Mouse (Mus musculus): ENCODE measurements around the gene Psma5. TPM values are rescaled to one million over a fixed set of nuclear protein-coding genes. Genes with fewer than 3 reads are reported as not detected.
"Not testable (repeated sequence)": the region's sequence is repeated elsewhere in the genome, so short reads cannot be mapped to it uniquely, and the experiment has no call there.

Gene Psma5
- total RNA-seq, 2 experiments from 2014 or later: 79.4 to 84.3 TPM

DNA sequence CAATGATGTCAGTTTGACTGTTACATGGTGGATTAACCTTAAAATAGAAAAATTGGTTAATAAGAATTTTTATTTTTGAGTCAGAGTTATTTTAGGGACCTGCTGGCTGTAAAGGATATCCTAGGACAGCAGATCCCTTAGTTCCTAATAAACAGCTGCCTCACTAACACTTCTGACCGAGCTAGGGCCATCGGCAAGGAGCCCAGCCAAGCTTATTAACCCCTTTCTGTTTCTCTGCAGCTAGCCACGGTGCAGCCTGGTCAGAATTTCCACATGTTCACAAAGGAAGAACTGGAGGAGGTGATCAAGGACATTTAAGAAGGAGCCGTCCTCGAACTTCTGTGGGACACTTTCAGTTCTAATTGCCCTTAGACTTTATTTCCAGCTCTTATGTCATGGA lies 22.8 kb downstream of the Psma5 start:
- DNase-seq (ENCODE audit: low spot score in 2 of 2): not testable (repeated sequence)

DNA sequence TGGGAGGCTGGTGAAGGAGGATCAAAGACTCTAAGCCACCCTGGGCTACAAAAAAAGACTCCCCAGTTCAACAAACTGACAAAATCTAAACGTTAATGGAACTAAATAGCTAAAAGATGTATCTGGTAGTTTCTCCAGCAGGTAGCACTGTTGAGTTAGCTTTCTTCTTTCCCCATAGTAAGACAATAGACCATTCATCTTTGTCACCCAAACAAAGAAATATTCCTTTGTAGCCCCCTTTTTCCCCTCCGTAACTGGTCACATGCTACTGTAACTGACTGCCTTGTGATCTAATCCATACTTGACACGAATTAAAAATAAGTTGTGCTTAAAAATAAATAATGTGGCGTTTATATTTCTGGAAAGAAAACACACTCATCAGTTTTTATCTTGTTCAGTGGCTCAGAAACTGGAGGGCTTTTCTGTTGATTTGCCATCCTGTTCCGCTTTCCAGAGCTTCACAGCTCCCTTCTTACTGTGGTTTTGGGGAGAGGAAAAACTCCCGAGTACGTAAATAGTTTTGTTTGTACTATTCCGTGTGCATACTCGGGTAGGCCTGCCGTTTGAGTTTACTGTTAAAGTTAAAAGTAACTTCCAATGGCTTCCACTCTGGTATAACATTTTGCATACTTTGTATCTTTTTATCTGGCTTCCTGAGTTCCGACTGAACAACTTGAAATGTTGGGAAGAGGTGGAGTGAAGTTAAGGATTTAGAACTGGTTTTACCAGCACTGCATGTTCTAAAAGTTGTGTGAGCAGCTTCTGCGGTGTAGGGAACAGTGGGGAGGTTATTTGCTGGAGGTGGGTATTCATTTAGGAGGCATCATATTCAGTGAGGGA lies 25.9 kb downstream of the Psma5 start:
- DNase-seq (ENCODE audit: low spot score in 2 of 2): no peak

DNA sequence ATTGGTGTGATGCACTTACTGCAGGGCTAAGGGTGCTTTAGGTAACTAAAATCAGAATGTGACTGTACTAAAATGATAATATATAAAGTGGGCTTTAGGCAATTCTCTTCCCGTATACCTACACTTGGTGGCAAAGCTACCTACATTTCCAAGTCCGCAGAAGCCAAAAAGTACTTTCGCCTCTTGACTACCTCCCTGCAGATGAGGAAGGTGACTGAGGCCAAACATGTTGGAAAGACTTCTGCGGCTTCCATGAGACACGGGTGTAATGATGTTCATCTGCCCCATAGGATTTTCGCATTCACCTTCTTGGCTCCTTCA lies 26.5 kb downstream of the Psma5 start:
- no peak for DNase-seq (ENCODE audit: low spot score in 2 of 2)

DNA sequence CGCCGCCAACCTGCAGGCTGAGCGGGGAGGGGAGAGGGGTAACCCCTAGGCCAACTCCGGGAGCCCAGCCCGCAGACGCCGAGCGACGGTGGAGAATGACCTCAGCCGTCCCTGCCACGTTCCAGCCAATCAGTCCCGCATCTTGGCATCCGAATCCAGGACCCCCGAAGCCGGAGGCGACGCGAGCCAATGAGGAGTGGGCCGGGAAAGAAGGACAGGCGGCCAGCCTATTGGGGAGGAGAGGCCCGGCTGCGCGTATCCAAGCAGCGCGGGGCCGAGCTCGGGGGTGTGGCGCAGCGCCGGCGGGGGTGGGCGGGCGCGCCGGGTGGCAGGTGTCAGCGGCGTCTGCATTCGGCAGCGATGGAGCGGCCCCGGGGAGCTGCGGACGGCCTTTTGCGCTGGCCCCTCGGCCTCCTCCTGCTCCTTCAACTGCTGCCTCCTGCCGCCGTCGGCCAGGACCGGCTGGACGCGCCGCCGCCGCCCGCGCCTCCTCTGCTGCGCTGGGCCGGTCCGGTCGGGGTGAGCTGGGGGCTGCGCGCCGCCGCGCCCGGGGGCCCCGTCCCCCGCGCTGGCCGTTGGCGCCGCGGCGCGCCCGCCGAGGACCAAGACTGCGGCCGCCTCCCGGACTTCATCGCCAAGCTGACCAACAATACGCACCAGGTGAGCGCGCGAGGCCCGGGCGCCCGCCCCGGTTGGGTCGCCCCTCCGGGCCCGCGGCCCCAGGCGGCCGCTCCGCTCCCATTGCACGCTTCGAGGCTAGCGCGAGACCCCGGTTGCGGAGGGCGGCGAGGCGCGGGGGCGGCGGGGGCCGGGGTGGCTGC lies 27.3 kb downstream of the Psma5 start, which contains the start of gene Sort1:
Sort1 (plus strand) TSS at position 302 of the 821 bp plus-strand sequence.
- DNase-seq (ENCODE audit: low spot score in 2 of 2): peak; percentile 79

DNA sequence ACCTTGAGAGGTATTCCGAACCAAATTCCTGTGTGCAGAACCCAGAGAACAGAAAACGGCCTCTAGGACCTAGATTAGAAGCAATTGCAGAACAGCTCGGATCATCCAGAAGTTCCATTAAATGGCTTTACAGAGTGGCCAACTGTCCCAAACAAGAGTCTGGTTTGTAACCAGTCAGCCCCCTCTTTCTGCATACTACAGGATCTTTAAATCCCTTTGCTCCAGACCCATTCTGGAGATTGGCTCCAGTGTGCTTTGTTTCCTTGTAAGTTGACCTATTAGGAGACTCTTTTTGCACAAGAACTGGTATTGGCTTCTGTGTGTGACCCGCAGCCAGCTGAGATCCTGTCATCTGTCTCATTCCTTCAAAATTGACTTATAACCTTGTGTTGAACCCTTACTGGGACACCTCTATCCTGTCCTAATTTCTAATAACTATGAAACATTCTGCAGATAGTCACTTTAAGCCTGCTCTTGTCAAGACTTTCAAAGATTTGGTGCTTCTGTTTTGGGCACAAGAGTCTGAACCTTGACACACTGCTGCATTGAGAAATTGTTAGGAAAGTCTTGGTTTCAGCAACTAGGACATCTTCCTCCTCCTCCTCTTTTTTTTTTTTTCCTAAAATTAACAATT lies 28.5 kb downstream of the Psma5 start:
- DNase-seq (ENCODE audit: low spot score in 2 of 2): no peak

DNA sequence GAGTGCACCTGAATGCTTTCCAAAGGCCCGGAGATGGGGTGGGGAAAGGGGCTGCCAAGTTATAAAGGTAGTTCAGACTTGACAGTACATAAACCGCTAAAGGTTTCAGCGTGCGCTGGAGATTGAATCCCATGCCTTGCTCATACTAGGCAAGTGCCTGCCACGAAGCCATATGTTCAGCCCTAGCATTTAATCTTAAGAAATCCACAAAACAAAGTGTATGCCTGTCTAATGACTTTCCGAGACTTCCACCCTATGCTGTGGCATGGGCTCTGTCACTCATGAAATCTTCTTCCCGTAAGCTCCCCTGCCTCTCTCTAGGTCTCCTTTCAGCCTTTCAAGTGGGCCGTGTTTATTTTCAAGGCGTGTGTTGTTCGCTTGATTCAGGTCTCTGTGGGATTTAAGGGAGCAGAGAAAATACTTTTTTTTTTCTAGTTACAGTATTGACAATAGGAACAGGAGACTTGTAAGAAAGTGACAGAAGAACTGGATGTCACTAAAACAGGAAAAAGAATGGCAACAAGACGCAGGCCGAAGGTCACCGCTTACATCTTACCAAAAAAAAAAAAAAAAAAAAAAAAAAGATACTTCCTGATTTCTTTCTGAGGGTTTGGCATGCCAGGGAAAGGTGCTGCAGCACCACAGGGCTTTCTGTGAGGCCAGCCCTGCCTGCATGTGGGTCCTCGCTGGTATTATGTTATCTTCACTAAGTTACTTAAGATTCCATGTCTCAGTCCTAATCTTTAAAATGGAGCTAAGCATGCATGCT lies 30.1 kb downstream of the Psma5 start:
- no peak for DNase-seq (ENCODE audit: low spot score in 2 of 2)

DNA sequence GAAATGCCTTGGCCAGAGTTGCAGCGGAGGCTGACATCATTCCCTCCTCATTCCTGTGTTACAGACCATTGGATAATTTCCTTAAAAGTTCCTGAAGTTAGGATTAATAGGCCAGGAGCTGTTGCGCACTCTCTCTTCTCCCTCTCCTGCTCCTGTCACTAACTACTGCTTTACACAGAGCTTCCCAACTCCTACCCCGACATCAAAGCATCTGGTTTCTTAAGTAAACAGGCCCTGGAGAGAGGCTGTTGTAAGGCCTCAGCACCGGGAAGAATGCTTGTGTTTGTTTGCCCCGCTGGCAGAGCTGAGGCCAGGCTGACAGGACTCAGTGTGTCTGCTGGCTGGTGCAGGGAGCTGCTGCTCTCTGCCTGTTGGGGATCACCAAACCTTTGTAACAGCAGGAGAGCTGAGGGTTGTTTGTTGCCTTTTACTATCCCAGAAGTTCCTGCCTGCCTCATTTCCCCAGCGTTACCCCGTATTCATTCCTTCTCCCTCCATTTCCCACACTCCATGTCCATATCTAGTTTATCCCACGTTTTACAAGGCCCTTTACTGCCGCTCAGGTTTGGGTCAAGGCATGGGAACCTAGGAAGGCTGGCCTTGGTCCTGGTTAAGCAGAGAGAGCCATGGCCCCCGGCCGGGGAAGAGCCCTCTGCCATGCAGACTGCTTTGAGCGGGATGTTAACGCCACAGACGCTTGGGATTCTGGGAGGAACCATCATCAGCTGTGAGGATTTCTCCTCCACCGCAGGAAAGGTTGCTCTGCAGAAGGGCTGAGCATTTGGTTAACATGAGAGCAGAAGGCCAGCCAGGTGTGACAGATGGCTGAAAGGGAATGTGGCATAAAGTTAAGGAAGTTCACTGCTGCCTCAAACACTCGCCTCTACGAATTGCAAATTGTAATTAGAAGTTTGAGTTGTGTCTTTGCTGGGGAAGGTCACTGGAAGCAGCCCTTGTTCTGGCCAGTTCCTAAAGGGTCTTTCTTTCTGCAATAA lies 31.4 kb downstream of the Psma5 start:
- DNase-seq (ENCODE audit: low spot score in 2 of 2): no peak

DNA sequence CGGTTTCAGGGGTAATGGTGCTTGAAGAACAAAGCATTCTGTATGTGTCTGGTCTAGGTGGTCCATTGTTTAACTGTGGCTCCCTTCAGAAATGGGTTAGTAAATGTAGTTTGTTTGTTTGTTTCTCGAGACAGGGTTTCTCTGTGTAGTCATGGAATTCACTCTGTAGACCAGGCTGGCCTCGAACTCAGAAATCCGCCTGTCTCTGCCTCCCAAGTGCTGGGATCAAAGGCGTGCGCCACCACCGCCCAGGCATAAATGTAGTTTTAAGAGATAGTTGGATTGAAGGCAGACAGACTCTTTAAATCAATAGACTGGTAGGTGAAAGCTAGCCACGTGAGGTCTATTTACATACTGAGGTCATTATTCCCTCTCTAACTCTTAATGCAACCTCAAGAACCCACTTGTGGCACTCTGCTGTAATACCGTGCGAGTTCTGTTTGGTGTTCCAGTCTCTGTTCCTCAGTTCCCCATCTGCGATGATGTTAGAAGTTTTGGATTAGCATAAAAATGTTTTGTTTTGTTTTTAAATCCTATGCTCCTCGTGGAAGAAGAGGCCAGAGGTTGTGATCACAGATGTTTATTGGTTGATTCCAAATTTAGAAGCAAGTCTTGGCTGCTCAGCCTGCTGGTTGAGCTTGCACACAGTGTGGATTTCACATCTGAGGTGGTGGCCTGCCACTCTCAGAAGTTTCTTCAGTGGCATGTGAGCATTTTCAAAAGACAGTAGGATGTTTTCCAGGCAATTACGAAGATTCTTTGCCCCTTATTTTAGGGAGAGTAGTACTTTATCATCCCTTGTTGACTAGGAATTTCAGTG lies 32.8 kb downstream of the Psma5 start:
- DNase-seq (ENCODE audit: low spot score in 2 of 2): no peak

DNA sequence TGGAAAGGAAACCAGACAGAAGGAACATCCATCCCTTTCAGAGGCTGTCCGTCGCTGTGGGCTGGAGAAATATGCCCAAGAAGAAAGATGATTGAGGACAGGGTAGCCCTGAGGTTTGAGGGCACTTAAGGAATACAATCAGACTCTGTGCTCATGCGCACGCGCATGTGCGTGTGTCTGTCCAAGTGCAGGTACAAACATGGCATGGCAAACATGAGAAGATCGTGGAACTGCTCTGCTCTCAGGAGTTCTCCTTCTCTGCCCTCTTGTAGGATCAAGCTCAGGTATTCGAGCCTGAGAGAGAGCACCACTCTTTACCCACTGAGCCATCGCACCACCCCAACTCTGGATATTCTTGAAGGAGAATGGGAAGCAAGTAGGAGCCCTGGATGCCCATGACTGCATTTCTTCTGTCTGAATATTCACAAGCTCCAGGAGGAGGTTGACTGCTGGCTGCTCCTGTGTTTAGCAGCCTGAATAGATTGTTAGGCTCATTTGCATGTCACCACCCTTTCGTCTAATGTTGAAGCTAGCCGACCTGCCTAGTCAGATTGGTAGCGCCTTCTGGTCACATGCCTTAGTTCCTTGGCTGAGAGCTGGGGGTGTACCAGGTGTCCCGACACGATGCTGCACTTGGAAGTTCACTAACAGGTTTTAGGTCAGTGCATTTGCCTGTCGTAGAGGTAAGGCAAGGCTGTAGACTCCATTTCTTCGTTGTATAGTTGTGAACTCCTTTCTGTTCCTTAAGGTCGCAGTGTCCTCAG lies 34.5 kb downstream of the Psma5 start:
- no peak for DNase-seq (ENCODE audit: low spot score in 2 of 2)

DNA sequence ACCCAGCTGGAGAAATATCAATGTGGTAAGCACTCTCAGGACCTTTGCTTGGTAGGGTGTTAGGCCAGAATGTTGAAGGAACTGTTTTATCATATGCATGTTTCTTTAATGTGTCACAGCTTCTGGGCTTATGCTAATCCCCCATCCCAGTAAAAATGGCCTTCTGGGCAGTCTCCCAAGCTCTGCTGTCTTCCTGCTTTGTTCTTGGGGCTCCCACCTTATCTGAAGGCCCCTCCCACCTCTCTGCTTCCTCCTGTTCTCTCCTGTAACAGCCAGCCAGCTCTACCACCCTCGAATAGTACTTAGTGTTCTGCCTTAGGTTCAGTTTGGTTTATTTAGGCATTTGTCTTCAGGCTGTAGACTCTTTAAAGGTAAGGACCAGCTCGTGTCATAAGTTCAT lies 37.7 kb downstream of the Psma5 start:
- DNase-seq (ENCODE audit: low spot score in 2 of 2): no peak

DNA sequence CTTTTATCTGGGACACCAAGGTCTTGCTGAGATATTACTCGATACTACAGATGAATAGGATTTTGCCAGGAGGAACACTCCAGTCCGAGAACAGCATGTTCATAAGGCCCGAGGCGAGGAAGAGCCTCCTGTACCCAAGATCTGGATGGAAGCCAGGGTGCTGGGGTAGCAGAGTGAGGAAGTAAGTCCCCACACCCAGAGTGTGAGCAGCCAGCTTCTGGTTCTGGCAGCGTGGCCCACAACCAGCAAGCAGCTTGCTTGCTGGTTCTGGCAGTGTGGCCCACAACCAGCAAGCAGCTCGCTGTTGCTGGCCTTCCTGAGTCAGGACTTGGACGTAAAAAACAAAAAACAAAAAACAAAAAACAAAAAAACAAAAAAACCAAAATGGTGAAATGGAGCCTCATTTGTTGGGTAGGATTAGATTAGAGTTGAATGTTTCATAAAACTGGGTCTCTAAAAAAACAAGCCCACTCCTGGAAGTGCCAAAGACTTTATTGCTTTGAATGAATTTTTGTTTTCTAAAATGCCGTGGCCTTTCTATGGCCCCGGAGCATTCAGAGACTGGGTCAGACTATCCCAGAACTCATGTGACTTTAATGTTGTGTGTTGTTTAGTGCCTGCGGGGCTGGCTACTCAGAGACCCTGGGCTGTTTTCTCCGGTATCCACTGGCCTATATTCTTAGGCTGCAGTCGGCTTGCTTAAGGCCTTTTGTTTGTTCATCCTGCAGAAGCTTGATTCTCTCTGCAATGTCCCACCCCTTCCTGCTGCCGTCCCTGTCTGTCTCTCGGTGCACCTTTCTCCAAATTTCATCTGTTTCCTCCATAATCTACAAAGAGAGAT lies 38.9 kb downstream of the Psma5 start:
- DNase-seq (ENCODE audit: low spot score in 2 of 2): peak in 1 of 2 experiments; percentile 49

DNA sequence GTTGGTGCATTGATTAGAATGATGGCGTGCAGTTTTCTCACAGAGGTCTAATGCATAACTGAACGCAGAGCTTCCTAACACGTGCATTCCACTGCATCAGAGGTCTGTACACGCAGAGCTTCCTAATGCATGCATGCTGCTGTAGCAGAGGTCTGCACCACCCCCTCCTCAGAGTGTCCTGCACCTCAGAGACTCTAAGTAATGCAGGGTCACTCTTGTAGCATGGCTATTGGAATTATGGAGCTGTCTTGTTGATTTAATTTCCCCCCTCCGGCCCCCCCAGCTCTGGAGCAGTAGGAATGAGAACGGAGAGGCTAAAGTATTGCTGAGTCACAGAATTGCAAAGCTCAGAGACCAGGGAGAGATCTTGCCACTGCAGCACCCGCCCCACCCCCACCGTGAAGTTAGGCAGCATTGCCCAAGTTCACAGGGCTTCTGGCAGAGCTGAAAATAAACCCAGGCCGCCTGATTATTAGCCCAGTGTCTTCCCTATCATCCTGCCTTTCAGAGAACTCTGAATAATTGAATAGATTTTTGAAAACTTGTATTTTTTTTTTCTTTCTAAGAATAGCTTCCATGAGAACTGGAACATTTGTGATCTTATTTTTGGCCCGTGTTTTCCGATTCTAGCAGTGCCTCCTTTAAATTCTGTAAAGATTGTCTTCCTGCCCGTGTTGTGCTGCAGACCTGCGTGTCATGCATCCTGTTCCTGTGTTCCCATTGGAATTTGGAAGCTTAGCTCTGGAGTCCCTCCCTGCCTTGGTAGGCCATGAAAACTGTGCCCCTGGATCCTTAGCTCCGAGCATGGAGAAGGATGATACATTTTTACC lies 39.7 kb downstream of the Psma5 start:
- peak; percentile 45 to 53 for DNase-seq (ENCODE audit: low spot score in 2 of 2)

DNA sequence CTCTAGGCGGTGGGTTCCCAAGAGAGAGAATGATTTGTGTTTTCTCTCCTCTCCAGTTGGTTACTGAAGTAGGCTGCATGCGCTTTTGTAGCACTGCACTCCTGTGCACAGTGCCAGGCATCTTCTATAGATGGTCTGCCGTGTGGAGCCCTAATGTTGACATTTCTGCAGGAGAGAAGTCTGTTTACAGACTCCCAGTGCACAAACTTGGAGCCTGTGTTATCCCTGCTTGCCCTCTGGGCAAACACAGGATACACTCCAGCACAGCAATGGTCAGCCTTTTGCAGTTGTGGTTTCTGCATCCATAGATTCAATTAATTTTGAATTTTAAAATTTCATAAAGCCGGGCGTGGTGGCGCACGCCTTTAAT lies 40.3 kb downstream of the Psma5 start:
- DNase-seq (ENCODE audit: low spot score in 2 of 2): no peak

DNA sequence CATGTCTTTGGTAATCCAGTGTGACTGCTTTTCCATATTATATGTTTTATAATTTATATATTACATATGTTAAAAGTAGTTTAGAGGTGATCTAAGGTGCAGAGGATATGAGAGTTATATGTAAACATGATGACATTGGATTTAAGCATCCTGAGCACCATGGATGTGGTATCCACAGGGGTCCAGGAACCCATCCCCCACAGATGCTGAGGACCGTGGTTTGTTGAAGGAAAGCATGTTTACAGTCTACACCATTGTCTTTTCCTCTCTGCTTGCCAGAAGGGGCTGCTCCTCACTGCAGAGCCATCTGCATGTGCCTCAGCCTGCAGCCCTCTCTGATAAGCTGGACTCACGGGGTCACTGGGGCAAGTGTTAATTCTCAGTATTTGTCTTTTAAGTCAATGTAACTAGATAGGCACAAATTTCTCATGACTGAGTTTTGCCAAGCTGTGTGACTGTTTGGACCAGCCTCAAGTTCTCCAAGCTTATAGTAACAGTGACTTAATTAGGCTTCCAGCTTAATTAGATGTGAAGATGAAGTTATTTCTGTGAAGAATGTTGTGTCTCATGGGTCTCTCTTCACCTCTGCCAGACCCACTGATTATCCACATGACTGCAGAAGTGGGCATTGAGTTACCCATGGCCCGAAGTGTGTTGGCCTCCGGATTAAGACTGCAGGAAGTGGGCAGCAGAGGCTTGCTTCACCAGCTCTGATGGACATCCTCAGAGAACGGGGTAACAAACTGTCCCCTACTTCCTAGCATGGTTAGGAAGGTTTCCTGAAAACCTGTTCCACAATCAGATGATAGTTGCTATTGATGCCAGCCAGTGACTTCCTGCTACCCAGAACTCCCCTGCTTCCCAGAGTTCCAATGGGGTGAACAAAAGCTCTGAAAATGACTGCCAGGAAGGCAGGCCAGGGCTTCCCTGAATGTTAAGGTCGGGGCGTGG lies 41.2 kb downstream of the Psma5 start:
- DNase-seq (ENCODE audit: low spot score in 2 of 2): no peak

DNA sequence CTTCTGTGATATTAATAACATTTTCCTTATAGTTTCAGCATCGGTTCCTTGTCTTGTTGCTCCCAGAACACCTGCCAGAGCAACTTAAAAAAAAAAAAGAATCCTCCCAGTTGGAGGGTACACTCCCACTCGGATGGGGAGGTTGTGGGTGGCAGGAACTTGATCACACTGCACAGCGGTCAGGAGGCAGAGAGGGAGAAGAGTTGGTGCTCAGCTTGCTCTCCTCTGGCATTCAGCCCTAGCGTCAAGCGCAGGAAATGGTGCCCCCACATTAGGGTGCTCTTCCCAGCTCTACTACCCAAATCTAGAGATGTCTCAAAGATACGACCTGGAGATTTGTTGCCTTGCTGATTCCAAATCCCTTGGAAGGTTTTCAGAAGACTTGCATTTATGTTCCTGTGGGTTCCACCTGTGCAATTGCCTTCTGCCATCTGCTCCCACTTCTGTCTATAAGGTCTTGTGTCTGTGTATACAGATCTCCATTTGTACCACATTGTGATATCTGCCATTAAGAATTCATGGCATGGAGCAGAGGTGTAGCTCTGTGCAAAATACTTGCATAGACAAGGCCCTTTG lies 43.8 kb downstream of the Psma5 start:
- no peak for DNase-seq (ENCODE audit: low spot score in 2 of 2)

Data from adrenal gland, adult 18-20 months (tissue).